Mouse (Mus musculus) forebrain, embryonic 10.5 days (tissue): ENCODE measurements around the gene Rasip1. TPM values are rescaled to one million over a fixed set of nuclear protein-coding genes. Genes with fewer than 3 reads are reported as not detected.

ENCODE experiments used
- DNase-seq: peaks from one replicate; pipeline ENCODE4 v3.0.0-alpha.2; 2017; ENCODE audit warnings: low spot score; ENCODE audit errors: extremely low spot score
- H3K27ac ChIP-seq: fragments of 300-500 bp; sonication (generic); 2 replicates; pipeline ENCODE4 v1.5.1; 2016; ENCODE audit warnings: mild to moderate bottlenecking
- H3K27me3 ChIP-seq: fragments of 300-500 bp; sonication (generic); 2 replicates; pipeline ENCODE4 v1.6.1; 2016; ENCODE audit warnings: mild to moderate bottlenecking; ENCODE audit not compliant: poor library complexity, severe bottlenecking
- H3K36me3 ChIP-seq: fragments of 300-500 bp; sonication (generic); replicated peaks from 2 replicates; pipeline ENCODE4 v1.6.1; 2016; ENCODE audit warnings: mild to moderate bottlenecking, moderate library complexity
- H3K4me1 ChIP-seq: fragments of 300-500 bp; sonication (generic); 2 replicates; pipeline ENCODE4 v1.6.1; 2016
- H3K4me3 ChIP-seq: fragments of 300-500 bp; sonication (generic); 2 replicates; pipeline ENCODE4 v1.5.1; 2016; ENCODE audit warnings: mild to moderate bottlenecking, moderate library complexity
- H3K9me3 ChIP-seq: fragments of 300-500 bp; sonication (generic); 2 replicates; pipeline ENCODE4 v1.6.1; 2016; ENCODE audit warnings: mild to moderate bottlenecking, moderate library complexity
- WGBS: fragments of 180-500 bp; shearing (Covaris S2); methylation state at CpG from one replicate; pipeline ENCODE4 v1.1.7; 2016; 5-methylcytosine and 5-hydroxymethylcytosine counted together
- polyA plus RNA-seq: library from polyadenylated mRNA; unstranded; fragments of >200 nt; fragmentation: Nextera tagmentation; extraction: Ambion mirVana; gene quantifications from 2 replicates; pipeline ENCODE4 v1.2.1, GENCODE M21; 2016

The Rasip1 gene
- polyA plus RNA-seq, 1 experiment from 2014 or later, result 4.5 TPM

DNA sequence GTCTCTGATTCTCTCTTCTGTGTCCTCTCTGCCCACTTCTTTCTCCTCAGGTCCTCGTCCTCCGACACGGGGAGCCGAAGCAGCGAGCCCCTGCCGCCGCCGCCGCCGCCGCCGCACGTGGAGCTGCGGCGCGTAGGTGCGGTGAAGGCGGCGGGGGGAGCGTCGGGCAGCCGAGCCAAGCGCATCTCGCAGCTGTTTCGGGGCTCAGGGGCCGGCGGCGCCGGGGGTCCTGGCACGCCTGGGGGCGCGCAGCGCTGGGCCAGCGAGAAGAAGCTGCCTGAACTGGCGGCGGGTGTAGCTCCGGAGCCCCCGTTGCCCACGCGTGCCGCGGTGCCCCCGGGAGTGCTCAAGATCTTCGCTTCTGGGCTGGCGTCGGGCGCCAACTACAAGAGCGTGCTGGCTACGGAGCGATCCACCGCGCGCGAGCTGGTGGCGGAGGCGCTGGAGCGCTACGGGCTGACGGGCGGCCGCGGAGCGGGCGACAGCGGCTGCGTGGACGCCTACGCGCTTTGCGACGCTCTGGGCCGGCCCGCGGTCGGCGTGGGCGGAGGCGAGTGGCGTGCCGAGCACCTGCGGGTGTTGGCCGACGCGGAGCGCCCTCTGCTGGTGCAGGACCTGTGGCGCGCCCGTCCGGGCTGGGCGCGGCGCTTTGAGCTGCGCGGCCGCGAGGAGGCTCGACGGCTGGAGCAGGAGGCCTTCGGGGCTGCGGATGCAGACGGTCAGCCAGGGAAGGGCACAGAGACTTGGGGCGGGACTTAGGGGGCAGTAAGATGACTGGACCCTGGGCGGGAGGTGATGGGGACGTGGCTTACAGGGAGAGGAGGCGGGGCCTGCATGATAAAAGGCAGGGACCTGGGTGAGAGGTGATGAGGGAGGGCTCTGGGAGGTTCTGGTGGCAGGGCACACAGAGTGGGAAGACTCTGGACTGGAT is 1.3 kb downstream of the Rasip1 start:
- H3K27me3 ChIP-seq, result peaks cover 90% of the 10 kb centered on the region

DNA sequence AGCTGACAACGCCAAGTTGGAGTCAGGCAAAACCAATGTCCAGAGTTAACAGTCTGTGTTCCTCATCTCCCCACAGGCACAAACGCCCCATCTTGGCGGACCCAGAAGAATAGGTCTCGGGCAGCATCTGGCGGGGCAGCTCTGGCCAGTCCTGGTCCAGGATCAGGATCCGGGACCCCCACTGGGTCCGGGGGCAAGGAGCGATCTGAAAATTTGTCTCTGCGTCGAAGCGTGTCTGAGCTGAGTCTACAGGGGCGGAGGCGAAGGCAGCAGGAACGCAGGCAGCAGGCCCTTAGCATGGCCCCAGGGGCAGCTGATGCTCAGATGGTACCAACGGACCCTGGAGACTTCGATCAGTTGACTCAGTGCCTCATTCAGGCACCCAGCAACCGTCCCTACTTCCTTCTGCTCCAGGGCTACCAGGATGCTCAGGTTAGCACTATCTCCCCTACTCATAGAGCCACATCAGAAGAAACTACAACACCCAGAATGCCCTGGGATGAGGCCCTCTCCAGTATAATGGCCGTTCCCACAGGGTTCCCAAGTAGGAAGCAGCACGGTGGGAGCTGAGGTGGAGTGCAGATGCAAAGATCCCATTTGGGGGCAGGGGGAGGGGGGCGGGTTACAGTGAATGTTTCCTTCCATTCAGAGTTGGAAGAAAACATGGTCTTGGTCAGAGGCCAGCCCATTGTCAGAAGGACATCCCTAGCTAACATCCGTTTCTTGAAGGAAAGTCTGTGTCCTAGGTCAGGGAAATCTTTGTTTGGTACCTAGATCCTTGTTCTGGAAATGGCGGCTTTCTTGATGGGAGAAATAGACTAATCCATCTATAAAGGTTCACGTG is 3.0 kb downstream of the Rasip1 start:
- Histone ChIP-seq H3K4me1 (peaks cover 18% of the 10 kb centered on the region), H3K36me3 (no peaks in the 10 kb centered on the region), H3K9me3 (no peaks in the 10 kb centered on the region; the same call in 1 of the 2 replicates), H3K27me3 (peaks cover 84% of the 10 kb centered on the region), H3K4me3 (no peak overlapping the region), H3K27ac (no peak overlapping the region)
- WGBS, result 74% methylated on average over 23 of the region's 23 CpGs
- DNase-seq, result no peak

More for the DNA sequence above, 1.3 kb downstream of the Rasip1 start:
- 1% methylated on average over 105 of the region's 105 CpGs for WGBS
- Histone ChIP-seq H3K4me3 (peak overlapping the region; percentile 70), H3K4me1 (peaks cover 18% of the 10 kb centered on the region), H3K9me3 (no peaks in the 10 kb centered on the region), H3K36me3 (no peaks in the 10 kb centered on the region), H3K27ac (peak overlapping the region; percentile 88)
- DNase-seq, result peak; percentile 82

GRCm38 (mm10) chr7:45632499-45632898 is 5.2 kb downstream of the Rasip1 start:
- H3K27me3 ChIP-seq, result peaks cover 64% of the 10 kb centered on the region
- peak overlapping the region; percentile 75 for H3K27ac ChIP-seq
- peak overlapping the region; percentile 42 for H3K4me3 ChIP-seq
- peaks cover 19% of the 10 kb centered on the region for H3K36me3 ChIP-seq
- peaks cover 3% of the 10 kb centered on the region; the same call in 1 of the 2 replicates for H3K9me3 ChIP-seq
- 13% methylated on average over 32 of the region's 35 CpGs for WGBS
- DNase-seq, result no peak
- peaks cover 18% of the 10 kb centered on the region for H3K4me1 ChIP-seq

GRCm38 (mm10) chr7:45634946-45635681 is 7.8 kb downstream of the Rasip1 start:
- WGBS, result 95% methylated on average over 11 of the region's 11 CpGs
- peaks cover 47% of the 10 kb centered on the region for H3K27me3 ChIP-seq

DNA sequence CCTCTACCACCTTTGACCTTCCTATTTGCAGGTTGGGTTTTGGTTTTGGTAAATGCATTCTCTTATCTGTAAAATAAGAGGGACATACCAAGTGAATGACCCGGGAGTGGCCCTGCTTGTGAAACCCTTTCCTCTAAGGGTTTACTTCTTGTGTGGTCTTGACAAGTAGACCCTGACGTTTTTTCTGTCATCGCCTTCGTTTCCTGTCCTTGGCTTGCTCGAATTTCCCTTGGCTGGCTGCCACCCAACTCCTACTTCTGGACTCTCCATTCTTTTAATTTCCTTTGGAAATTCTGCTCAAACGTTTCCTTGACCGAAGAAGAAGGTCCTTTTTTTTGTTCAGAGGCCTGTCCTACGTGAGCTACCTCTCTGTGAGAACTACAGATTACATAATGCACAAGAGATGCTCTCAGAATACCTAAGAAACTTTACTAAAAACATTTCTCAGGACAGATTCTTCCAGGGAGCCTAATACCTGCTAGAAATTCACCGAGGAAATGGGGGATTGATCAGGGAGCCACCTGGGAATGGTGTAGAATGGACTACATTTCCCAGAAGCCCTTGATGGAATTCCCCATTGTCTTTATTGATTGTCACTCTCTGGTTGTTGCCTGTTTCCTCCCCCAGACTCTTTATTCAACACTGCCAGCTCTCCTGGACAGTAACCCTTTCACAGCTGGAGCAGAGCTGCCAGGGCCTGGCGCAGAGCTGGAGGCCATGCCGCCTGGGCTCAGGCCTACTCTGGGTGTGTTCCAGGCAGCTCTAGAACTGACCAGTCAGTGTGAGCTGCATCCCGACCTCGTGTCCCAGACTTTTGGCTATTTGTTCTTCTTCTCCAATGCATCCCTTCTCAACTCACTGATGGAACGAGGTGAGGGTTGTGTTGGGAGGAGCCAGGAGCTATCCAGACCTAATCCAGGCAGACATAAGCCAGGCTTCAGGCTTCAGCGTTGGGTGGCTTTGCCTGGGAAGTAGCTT is 8.7 kb downstream of the Rasip1 start:
- Histone ChIP-seq H3K4me3 (no peak overlapping the region), H3K4me1 (peaks cover 33% of the 10 kb centered on the region), H3K27ac (no peak overlapping the region), H3K9me3 (peaks cover 3% of the 10 kb centered on the region; the same call in 1 of the 2 replicates), H3K27me3 (peaks cover 46% of the 10 kb centered on the region), H3K36me3 (peaks cover 19% of the 10 kb centered on the region)
- WGBS, result 87% methylated on average over 15 of the region's 15 CpGs
- no peak for DNase-seq

More at GRCm38 (mm10) chr7:45634946-45635681, 7.8 kb downstream of the Rasip1 start:
- Histone ChIP-seq H3K36me3 (peaks cover 19% of the 10 kb centered on the region), H3K4me3 (no peak overlapping the region), H3K4me1 (peaks cover 30% of the 10 kb centered on the region), H3K9me3 (peaks cover 3% of the 10 kb centered on the region; the same call in 1 of the 2 replicates), H3K27ac (no peak overlapping the region)
- no peak for DNase-seq

- Histone ChIP-seq H3K4me1 (peaks cover 42% of the 10 kb centered on the region), H3K9me3 (peaks cover 3% of the 10 kb centered on the region; the same call in 1 of the 2 replicates), H3K36me3 (peaks cover 19% of the 10 kb centered on the region), H3K4me3 (peak overlapping the region; percentile 37; the same call in 1 of the 2 replicates), H3K27ac (no peak overlapping the region), H3K27me3 (peaks cover 35% of the 10 kb centered on the region)
- no peak for DNase-seq
- WGBS, result 93% methylated on average over 6 of the region's 6 CpGs
These were observed 10.4 kb downstream of the Rasip1 start for GRCm38 (mm10) chr7:45637710-45638109.

GRCm38 (mm10) chr7:45638623-45639401 is 11.5 kb downstream of the Rasip1 start:
- H3K27ac ChIP-seq, result peak overlapping the region; percentile 73
- peaks cover 3% of the 10 kb centered on the region; the same call in 1 of the 2 replicates for H3K9me3 ChIP-seq
- peaks cover 24% of the 10 kb centered on the region for H3K27me3 ChIP-seq
- WGBS, result 19% methylated on average over 29 of the region's 29 CpGs
- peak overlapping the region; percentile 37 for H3K4me3 ChIP-seq
- peaks cover 50% of the 10 kb centered on the region for H3K4me1 ChIP-seq
- DNase-seq, result peak; percentile 94
- H3K36me3 ChIP-seq, result peaks cover 19% of the 10 kb centered on the region

GRCm38 (mm10) chr7:45639561-45640027 is 12.3 kb downstream of the Rasip1 start, which contains the start of gene Mamstr:
TSS of gene Mamstr (plus strand) at chr7:45639977.
- Histone ChIP-seq H3K36me3 (peaks cover 19% of the 10 kb centered on the region), H3K27ac (peak within 1 kb of the TSS; percentile 73), H3K4me3 (peak within 1 kb of the TSS; percentile 37), H3K27me3 (peaks cover 23% of the 10 kb centered on the region), H3K4me1 (peaks cover 57% of the 10 kb centered on the region), H3K9me3 (peaks cover 3% of the 10 kb centered on the region; the same call in 1 of the 2 replicates)
- no peak for DNase-seq
- WGBS, result 19% methylated on average over 19 of the region's 19 CpGs

GRCm38 (mm10) chr7:45640191-45640957 is 13.1 kb downstream of the Rasip1 start:
- 73% methylated on average over 19 of the region's 19 CpGs for whole genome bisulfite sequencing
- Histone ChIP-seq H3K36me3 (peaks cover 19% of the 10 kb centered on the region), H3K27ac (peak overlapping the region; percentile 56; the same call in 1 of the 2 replicates), H3K4me3 (no peak overlapping the region; the same call in 1 of the 2 replicates), H3K9me3 (peaks cover 3% of the 10 kb centered on the region; the same call in 1 of the 2 replicates), H3K27me3 (peaks cover 23% of the 10 kb centered on the region), H3K4me1 (peaks cover 62% of the 10 kb centered on the region)
- DNase-seq, result no peak
